Mouse (Mus musculus): ENCODE data around the gene Pigr.

Pigr gene

DNA sequence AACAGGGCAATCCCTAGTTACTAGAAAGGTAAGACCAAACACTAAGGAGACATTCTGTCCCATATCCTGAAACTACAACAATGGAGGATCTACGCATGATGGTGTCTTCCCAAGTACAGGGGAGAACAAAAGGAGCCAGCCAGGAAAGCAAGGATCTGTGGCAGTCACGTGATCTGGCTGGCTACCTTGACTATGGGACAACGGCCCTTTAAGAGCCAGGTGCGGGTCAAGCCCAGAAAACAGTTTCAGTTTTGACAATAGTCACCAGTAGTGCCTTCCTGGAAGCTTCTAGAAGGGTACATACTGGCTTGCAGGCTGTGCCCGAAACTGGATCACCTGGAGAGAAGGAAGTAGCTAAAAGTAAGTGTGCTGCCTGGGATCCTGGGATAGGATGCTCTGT is at the start of gene Pigr:
Gene Pigr (plus strand): TSS at position 237 of the 400 bp plus-strand sequence.
- no peak for DNase-seq (ENCODE audit: low read depth, low spot score)

- no peak for DNase-seq (ENCODE audit: low read depth, low spot score)
These were observed 46.6 kb upstream of the Pigr start for GRCm38 (mm10) chr1:130779867-130780266.

DNA sequence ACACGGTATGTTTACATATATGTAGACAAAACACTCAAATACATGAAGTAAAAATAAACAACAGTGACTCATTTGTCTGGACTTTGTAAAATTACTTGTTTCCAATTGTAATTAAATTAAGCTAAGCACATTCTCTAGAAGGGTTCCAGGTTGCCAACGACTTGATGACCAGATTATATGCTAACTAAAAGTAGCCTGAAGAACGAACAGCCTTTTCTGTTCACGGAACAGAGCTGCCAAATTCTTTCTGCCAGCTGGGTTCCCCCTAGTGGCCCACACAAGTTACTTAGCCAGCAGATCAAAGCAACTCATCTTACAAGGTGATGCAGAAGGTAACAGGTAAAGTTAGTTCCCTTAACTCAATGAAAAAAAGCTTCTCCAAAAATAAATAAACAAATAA is 42.4 kb upstream of the Pigr start:
- DNase-seq (ENCODE audit: low read depth, low spot score) = peak; percentile 63

DNA sequence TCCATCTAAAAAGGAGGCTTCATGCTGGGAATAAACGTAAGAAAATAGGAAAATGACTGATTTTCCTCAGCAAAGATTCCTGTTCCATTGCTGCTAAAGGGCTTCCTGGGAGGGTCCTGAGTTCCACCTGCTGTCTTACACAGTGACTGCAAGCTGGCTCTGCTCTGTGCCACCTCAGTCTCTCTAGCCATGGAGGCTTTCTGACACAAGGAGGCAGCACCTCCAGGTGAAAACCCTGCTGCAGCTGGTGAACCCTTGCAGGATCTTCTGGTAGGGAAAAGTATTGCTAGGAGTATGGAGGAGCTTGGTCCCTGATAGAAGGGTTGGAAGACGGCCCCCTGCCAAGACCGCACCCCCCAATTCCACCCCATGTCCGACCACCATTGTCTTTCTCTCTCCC is 39.5 kb upstream of the Pigr start:
- peak; percentile 78 for DNase-seq (ENCODE audit: low read depth, low spot score)

DNA sequence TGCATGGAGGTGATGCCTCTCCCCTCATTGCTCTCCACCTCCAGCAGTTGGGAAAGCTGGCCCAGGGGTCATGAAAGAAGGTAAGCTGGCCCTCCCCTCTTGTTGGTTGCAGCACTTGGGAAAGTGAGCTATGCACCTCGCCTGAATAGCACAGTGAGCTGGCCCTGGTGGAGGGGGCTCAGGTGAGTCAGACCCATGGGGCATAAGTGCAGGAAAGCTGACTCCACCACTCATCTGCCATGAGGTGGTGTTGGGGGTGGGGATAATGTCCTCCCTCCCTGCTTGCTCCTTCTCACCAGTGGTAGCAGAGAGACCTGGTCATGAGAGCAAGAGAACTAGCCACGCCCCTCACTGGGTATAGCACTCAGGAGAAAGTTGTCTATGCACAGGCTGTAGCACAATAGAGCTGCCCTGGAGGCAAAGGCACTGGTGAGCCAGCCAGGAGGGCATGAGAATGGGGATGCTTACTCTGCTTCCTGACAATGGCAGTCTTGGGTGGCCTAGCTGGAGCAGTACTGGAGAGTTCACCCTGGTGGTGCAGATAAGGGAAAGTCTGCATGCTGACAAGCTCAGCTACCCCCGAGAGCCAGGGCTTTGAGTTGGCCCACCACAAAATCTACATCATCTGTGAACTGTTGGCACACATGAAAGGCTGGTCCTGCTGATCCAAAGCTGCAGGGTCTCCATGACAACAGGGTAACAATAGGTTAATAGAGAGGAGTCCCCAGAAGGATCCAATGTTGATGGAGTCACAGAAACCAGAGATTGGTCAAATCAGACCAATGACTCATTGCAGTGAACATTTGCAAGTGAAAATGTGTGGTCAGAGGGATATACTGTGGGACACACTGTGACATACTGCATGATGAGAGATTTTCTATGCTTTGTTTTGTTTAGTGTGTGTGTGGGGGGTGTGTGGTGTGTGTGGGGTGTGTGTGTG is 36.7 kb upstream of the Pigr start:
- DNase-seq (ENCODE audit: low read depth, low spot score) = no peak

- DNase-seq (ENCODE audit: low read depth, low spot score) = no peak
These were observed 31.2 kb upstream of the Pigr start for GRCm38 (mm10) chr1:130795331-130795730.

DNA sequence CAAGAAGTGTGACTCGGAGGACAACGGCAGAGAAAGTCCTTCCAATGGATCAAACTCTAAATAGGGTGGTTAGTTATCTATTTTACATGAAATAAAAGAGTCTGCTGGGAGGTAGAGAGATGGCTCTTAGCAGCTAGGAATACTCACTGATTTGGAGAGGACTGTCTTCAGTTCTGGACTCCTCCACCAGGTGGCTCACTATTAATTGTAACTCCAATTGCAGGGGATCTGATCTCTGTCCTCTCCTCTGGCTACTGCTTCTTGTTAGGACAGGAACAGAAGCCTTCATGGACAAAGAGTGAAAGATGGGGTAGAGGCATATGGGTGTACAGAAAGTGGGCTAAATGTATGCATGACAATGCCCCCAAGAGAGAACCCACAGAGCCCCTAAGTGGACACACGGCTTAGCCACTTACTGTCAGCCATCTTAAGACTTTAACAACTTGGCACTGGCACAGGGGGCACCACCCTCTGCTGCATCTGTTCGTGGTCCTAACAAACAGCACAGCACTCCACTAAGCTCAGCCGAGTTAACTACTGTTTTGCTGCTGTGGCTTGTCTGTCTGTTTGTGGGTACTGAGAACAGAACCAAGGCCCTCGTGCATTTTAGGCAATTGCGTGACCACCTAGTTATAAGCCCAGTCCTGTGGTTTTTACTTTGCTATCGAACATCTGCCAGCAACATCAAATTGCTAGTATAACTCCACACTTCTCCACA is 29.4 kb upstream of the Pigr start:
- peak; percentile 38 for DNase-seq (ENCODE audit: low read depth, low spot score)

DNA sequence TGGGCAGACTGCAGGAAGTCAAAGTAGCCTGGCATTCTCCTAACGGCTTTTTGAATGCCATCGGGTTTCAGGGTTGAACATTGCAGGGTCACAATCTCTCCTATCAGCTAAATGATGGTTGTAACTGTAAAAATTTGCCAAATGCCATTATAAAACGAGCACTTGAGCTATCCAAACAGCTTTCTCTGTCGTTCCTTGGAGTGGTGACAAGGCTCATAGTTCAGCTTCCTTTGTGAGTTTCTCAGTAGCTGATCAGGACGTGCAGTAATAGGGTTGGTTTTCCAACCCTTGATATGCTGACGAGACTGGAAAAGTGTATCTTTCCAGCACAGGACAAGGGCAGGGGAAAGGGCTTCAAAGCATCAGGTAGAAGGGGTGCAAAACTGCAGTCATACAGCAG is 28.4 kb upstream of the Pigr start:
- no peak for DNase-seq (ENCODE audit: low read depth, low spot score)

DNA sequence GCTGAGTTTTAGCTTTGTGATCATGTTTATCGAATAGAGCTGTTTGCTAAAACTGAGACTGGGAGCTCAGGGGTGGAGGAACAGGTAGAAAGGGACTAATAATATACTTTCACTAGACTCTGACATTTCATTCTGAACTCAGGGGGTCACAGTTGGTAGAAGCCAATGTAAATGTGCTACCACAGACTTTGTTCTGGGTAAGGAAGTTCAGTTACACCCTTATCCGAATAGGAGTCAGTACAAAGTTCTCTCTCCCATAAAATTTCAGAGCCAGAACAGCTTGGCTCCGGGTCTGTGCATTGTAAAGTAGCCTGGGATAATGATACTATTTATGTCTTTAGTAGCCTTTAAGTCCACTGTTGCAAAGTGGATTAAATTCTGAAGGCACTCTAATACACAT is 27.9 kb upstream of the Pigr start:
- no peak for DNase-seq (ENCODE audit: low read depth, low spot score)

DNA sequence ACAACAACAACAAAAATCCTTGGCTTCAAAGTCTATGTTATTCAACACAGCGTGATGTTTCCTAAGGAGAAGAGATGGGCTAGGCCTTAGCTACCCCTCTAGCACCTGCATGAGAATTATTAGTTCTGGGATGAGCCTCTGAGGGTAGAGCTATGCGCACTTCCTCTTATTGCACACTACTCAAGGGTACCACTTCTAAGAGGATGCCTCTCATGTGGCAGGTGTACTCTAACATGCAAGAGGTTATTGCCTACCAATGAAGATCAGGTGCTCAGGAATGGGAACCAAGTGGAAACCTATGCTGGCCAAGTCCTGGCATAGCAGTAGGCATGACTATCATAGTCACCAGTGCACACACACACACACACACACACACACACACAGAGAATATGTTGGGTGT is 27.1 kb upstream of the Pigr start:
- DNase-seq (ENCODE audit: low read depth, low spot score) = no peak

GRCm38 (mm10) chr1:130800602-130801001 is 25.9 kb upstream of the Pigr start, which contains the start of gene Fcamr:
TSS of gene Fcamr (plus strand) at chr1:130800902.
- DNase-seq (ENCODE audit: low read depth, low spot score) = no peak

GRCm38 (mm10) chr1:130801511-130801910 is 25.0 kb upstream of the Pigr start:
- no peak for DNase-seq (ENCODE audit: low read depth, low spot score)

GRCm38 (mm10) chr1:130802976-130803375 is 23.5 kb upstream of the Pigr start:
- no peak for DNase-seq (ENCODE audit: low read depth, low spot score)

- no peak for DNase-seq (ENCODE audit: low read depth, low spot score)
These were observed 22.2 kb upstream of the Pigr start for GRCm38 (mm10) chr1:130804279-130804678.

DNA sequence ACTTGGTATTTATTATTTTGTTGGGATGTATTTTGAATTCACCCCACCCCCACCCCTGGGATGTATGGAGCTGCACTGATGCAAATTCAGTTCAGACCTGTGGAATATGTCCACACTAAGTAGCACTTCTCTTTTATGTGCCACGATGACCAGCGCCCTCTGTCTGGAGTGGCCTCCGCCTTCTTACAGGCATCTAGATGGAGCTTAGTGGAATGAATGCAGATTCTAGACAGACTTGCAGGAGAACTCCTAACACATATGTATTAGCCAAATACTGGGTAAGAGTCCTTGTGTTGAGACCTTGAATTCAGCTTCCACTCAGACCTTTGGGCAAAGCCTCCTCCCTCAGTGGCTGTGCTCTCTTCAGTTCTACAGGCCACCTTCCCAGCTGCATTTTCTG is 15.6 kb upstream of the Pigr start:
- no peak for DNase-seq (ENCODE audit: low read depth, low spot score)

DNA sequence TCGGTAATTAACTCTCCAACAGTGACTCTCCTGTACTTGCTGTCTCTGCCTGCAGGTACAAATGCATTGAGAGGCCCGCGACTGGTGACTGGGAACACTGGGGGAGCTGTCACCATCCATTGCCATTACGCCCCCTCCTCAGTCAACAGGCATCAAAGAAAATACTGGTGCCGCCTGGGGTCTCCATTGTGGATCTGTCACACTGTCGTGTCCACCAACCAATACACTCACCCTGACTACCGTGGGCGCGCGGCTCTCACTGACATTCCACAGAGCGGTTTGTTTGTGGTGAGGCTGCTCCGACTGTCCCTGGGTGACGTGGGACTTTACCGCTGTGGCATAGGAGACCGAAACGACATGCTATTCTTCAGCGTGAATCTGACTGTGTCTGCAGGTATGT is 15.2 kb upstream of the Pigr start:
- DNase-seq (ENCODE audit: low read depth, low spot score) = no peak

DNA sequence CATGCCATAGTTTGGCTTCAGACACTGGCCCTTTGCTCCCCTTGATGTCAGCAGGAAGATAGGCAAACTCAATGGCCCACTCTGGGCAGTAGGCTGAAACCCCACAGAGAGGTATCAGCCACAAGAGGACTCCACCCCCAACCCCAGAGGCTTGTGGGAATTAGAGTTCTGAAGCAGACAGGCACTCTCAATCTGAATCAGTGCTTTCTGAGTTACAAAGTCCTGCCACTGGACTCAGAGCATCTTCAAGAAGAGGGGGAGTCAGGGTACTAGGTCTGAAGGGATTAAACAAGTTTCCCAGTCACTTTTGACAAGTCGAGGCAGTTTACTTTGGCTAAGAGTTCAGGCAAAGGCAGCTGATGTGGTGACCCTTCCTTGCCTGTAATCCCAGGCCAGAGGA is 6.7 kb upstream of the Pigr start:
- no peak for DNase-seq (ENCODE audit: low read depth, low spot score)

DNA sequence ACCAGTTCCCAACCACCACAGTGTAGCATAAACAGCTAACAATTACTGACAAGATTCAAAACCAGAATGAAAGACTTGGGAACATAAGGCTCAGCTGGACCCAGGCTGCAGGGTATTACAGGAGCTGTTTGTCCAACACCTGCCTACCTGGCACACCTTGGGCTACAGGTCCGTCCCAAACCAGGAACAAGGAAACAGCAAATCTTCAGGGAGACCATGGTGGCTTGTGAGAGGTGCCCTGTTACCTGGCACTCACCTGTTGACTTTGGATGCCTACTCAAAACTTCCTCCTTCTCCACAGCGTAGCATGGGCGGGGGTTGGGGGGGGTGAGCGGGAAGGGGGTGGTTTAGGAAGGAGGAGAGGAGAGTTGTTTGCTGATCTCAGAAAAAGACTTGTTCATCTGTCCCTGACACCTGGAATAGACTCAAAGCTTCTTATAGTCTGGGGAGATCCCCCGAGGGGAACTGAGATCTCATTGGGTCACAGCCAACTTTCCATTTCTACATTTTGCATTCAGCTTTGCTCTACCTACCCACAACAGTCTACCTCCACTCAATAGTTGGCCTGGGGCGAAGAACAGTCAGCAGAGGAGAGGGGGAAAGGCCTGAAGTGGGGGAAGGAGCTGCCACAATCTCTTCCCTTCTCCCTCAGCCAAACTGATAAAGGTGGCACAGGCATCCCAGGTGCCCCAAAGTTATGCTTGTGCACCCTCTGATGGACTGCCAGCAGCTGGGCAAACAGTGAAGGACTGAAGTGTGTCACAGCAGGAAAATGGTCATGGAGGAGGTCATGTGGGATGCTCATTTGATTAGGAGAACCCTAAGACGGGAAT is 6.0 kb upstream of the Pigr start:
- DNase-seq (ENCODE audit: low read depth, low spot score) = no peak

GRCm38 (mm10) chr1:130821149-130821471 is 5.4 kb upstream of the Pigr start:
- no peak for DNase-seq (ENCODE audit: low read depth, low spot score)

- DNase-seq (ENCODE audit: low read depth, low spot score) = no peak
These were observed 4.4 kb upstream of the Pigr start for GRCm38 (mm10) chr1:130821911-130822625.

GRCm38 (mm10) chr1:130828656-130829055 is 2.2 kb downstream of the Pigr start:
- DNase-seq (ENCODE audit: low read depth, low spot score) = no peak

All from ES-CJ7 (cell line).